Mouse (Mus musculus) hindlimb bud, embryonic 11.5 days (tissue): ENCODE data around the gene Gm20721.
"Not testable (repeated sequence)": the region's sequence is repeated elsewhere in the genome, so short reads cannot be mapped to it uniquely, and the experiment has no call there.

Experiments used
- DNase-seq: peaks from one replicate; pipeline ENCODE4 v3.0.0-alpha.2; 2012; ENCODE audit warnings: low read depth, low spot score; ENCODE audit errors: extremely low spot score

Gene Gm20721

DNA sequence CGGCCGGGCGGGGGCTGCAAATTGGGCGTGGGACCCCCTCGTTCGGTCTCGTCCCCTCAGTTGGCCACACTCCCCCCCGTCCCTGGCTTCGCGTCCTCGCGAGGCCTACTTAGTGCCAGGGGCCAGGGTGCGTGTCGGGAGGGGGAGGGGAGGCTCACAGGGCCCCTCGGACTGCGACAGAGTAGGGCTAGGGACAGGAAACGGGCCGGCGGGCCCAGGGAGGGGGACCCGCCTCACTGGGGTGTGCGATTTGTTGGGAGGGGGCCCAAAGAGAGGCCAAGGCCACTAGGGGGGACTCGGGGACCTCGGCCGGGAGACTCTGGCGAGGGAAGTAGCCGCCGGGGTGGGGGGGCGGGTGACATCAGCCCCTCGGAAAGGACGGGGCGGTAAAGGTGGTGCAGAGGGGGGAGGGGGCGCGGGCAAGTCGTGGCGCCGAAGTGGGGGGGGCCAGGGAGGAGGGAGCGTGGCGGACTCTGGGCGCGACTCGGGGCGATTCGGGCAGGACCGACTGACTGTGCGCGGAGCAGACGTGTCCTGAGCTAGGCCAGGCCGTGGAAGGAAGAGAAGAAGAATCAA, 15.8 kb downstream of the Gm20721 start:
- DNase-seq, result no peak

DNA sequence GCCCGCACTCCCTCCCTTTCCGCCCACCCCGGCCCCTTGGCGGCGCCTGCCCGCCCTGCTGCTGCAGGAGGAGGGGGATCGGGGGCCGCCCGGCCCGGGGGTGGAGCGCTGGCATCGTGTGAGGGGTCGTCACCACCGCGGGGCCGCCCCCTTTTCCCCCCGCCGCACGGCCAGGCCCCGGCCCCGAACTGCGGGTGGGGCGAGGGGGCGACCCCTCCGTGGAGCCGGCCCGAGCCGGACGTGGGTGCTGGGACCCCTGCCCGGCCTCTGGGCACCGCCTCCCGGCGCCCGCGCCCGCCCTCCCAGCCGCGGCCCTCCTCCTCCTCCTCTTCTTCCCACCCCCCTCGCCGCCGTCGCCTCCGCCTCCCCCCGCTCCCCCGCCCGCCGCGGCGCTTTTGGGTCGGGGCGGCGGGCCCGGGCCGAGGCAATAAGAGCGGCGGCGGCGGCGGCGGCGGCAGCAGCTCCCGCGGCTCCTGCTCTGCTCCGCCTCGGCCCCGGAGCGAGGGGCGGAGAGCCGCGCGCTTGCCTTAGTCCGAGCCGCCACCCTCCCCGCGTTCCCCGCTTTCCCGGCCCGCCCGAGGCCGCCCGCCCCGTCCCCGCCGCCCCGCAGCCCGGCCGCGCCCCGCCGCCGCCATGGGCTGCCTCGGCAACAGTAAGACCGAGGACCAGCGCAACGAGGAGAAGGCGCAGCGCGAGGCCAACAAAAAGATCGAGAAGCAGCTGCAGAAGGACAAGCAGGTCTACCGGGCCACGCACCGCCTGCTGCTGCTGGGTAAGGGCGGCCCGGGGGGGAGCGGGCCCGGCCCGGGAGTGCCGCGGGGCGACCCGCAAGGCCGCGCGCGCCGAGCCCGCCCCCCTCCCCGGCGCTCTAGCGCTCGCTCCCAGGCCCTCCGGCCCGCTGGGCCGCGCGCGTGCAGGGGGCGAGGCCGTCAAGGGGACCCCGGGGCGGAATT, 16.6 kb downstream of the Gm20721 start:
- DNase-seq, result no peak

DNA sequence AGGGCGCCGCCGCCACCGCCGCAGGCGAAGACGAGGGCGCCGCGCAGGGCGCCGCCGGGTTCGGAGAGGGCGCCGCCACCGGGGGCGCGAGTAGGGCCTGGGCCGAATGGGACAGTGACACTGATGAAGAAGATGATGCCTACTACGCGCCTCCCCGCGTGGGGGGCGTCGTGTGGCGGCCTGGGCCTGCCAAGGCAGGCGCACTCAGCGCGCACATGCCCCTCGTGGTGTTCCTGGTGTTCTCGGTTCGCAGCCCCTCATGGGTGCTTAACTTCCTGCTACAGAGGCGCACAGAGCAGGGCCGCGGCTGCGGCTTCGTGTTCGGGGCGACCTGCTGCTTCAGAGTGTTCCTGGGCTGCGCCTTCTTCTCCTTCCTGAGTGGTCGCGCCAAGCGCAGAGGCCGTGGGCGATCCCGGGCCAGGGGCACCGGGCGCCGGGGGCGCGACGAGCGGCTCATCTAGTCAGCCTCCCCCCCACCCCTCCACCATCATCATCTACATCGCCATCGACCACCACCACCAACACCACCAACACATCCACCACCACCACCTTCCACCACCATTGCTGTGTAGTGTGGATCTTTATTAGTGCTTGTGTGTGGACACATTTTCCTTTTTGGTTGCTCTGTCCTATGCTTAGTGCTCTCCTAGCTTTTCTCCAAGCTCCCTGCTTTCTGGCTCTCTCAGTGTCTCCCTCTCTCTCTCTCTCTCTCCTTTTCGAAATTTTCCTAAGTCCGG, 17.4 kb downstream of the Gm20721 start:
- DNase-seq, result no peak

DNA sequence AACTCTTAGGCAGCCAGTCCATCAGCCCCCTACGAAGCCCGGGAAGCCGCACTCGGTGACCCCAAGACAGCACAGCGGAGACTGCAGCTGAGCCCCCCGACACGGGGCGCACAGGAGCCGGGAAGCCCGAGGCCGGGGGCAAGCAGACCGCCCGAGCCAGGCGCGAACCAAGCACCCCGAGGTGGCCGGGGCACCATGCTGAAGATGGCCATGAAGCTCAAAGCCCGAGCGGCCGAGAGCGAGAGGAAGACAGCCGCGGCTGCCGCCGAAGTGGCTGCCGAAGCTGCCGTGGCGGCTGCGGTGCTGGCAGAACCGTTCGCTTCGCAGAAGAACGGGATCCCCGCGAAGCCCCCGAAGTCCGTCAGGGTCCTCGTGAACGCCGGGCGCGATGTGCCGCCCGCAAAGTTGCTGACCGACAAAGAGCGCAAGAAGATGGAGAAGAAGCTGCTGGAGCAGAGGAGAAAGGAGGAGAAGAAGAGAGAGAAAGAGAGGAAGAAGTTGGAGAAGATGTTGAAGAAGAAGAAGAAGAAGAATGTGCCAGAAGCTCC, 18.1 kb downstream of the Gm20721 start:
- DNase-seq, result no peak

DNA sequence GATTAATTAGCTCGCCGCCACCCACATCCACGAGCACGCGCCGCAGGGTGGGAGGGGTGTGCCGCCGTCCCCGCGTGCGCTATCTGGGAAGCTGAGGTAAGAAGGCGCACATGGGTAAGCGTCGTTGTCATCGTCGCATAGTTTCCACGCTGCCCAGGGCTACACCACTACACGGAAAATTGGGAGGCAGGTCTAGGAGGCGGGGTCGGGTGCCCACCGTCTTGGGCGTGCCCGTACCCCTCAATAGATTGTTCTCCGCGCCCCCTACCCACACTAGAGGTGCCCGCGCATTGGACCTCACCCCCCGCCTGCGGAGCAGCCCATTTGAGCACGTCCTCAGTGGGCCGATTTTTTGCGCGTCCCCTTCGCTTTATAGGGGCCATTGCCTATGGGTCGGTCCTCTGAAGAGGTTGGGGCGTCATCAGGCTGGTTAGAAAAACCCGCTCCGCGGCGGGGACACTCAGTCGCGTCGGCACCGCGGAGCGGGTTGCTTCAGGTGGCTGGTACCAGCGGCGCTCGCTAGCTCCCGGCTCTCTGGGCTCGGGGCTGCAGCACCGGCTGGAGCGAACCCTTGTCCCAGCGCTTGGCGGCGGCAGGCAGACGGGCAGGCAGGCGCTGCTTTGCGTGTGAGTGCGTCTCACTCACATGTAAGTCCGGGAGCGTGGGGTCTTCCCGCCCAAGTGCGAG, 19.1 kb downstream of the Gm20721 start:
- no peak for DNase-seq

DNA sequence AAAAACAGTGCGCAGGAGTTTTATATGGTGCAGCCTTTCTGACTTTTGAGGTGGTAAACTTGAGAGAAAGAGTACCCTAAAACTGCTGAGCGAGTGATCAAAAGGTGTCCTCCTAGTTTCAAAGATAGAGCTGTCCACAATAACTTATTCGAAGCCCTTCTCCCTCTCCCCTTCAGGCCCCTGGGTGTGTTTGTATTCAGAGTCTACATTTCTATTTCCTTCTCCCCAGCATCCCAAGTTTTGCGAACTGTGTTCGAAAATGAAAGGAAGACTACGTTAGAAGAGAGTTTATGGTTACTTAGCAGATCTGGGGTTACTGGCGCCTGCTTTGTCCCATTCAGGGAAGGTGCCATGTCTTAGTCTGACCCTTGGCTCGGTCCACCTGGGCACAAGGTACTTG, 20.0 kb downstream of the Gm20721 start:
- no peak for DNase-seq

DNA sequence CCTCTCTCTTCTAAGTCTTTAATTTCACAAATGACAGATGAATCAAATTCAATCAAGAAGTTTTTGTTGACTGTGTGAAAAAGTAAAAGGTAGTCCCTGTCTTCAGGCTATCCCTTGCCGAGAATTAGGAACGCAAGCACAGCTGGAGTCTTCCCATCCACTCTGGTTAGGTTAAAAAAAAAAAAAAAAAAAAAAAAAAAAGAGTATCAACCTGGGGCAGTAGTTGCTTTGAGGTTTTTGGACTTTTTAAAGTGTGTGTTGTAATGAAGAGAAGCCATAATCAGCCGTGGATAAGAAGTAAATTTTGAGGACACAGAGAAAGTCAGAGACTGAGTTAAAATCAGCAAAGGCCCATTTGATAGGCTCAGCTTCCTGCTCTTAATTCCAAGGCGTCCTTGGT, 20.5 kb downstream of the Gm20721 start:
- no peak for DNase-seq

DNA sequence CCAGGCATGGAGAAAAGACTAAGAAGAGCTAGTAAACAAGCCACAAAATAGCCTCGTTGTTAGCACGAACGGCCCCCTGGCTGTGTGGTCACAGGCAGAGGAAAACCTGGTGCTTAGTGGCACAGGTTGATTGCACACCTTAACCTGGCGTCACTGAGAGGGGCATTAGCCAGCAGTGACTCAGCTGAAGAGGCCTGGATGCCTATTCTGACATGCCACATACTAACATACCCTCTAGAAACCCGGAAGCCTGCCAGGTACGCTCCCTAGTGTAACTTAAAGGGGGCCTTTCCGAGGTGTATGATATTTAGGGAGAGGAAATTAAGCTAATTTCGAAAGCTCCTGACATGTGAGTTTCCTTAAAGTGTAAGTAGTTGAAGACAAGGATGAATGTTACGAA, 29.9 kb downstream of the Gm20721 start:
- no peak for DNase-seq

DNA sequence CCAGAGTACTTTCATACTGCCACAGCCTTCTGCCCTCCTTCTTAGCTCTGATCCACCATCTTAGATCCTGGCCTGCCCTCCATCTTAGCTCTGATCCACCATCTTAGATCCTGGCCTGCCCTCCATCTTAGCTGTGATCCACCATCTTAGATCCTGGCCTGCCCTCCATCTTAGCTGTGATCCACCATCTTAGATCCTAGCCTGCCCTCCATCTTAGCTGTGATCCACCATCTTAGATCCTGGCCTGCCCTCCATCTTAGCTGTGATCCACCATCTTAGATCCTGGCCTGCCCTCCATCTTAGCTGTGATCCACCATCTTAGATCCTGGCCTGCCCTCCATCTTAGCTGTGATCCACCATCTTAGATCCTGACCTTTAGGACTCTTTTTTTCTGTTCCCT, 31.1 kb downstream of the Gm20721 start:
- not testable (repeated sequence) for DNase-seq

DNA sequence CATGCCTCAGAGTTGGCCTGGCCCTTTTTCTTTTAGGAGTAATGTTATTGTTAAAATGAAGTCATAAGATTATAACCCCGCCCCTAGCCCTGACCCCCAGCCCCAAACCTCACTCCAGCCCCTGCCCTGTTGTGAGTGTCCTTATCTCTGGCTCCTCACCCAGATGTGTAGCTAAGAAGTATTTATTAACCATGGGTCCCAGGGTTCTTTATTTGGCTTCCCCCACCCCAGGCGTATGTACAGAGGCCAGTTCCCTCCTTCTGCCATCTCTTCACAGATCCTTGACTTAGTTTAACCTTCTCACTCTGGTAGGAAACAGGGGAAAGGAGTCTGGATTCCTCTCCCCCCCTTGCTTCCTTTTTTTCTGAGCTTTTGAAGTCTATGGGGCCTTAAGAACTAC, 33.9 kb downstream of the Gm20721 start:
- DNase-seq, result no peak

DNA sequence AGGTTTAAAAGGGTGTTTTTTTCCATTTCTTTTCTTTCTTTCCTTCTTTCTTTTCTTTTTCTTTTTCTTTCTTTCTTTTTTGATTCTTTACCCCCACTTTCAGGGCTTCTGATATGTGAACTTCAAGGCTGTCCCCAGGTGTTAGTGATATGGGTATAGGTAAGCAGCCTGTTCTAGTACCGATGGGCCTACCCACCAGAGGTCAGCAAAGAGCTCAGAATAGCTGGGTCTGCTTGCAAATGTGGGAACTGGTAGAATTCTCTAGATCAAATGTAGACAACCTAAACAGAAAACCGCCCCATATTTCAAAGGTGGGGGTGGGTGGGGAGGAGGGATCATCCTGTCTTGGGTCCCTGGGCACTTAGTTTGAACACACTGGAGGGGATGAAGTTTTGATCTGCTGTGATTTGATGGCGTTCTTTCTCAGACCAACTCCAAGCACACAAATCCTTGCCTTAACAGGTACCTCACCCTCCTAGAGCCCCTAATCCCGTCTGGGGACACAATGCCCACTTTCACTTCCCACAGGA, 34.3 kb downstream of the Gm20721 start:
- no peak for DNase-seq

DNA sequence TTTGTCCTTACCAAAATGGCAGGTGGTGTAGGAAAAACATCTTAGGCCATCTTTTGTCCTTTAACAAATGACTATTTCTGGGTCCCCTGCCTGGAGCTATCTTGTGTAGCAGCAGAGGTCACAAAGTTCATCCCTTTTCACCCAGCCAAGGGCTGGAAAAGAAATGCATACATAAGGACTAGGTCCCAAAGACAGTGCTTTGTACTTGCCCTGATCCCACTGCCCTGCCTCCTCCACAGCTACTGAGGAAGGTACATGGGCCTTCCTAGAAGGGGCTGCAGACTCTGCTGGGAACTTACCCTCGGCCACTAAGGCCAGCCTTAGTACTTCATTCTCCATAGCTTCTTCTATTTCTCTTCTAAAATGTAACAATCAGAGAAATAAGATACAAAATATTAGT, 34.9 kb downstream of the Gm20721 start:
- no peak for DNase-seq

DNA sequence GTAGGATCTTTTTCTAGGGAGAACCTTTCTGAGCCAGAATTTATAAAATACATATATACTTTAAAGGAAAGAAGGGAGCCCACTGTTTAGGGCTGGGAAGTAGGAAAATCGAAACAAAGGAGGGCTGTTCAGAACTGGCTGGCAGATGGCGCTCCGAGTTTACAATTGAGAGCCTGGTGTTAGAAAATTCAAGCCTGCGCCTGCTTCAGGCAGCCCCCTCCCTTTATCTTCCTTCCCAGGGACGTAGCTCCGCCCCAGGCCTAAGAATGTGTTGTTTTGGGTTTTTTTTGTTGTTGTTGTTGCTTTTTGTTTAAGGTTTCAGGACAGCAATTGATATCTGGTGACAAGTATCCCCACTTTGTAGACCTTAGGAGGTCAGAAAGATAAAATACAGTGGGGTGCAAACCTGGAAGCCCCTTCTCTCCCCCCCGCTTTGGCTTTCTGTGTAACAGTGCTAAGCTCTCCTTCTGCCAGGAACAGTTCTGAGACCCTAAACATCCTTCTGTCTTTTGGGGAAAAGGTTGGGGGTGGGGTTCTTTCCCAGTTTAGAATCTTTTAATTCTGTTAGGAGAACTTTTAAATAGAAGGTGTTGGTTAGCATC, 35.5 kb downstream of the Gm20721 start:
- no peak for DNase-seq

DNA sequence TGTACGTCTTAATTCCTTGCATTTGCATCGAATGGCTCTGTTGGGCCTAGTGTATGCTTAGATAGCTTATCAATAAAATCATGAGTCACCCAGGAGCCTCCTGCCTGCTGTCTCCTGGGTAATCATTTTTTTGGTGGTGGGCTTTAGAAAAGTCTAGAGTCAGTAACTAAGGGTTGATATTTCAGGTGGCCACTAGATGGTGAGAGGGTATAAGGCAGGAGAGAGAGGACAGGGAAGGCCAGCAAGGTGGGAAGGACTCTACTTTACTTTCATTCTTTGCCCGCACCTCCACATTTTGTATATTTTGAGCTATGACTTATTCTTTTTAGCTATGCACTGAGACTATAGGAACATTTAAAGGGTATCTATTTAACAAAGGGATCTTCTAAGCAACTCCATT, 38.6 kb downstream of the Gm20721 start:
- no peak for DNase-seq

DNA sequence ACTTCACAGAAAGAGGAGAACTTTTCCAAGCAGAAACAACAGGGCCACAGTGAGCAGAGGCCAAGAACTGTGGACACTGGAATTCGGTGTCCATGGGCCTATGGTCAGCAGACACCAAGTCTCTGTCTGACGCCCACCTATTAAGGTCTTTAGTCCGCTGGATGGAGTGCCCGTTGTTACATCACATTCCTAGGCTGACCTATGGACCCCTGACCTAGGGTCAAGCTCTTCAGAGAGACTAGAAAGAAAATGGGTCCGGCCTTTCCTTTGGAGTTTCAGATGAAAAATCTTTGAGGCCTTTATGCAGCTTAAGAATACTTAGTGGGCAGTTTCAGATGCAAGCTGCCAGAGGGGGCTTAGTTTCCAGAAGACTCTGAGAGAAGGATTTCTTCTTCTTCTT, 40.9 kb downstream of the Gm20721 start:
- DNase-seq, result no peak

DNA sequence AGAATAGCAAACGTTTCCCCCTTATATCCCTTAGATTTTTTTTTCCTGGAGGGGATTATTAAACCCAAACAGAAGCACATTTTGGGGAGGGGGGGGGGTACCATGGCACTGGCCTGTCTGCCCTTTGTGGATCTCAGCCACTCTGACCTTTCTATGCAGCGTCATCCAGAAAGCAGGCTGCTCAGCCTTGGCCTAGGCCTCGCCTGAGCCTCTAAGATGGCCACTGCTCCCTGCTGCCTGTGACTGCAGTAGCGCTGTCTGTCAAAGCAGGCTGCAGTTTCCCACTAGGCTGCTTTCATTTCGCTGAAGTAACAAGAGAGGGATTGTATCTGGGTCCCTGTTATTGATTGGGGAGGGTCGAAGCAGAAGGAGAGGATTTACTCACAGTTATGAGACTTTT, 44.0 kb downstream of the Gm20721 start:
- DNase-seq, result no peak

DNA sequence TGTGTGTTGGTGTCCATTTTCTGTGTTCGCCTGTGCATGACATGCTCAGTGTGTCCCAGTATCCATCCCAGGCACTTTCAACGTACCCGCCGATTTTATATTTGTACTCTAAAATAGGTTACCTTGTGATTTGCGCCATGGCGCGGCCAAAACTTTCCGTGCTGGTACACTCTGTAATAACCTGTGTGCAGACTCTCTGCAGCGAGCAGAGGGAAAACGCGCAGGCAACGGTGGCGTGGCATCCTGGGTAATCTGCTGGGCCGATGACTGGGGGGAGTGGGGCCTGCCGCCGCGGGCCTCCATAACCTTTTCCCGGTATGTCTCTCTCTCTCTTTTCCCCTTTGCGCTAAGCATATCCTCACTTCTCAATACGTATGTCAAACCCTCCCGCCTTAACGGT, 45.8 kb downstream of the Gm20721 start:
- no peak for DNase-seq

DNA sequence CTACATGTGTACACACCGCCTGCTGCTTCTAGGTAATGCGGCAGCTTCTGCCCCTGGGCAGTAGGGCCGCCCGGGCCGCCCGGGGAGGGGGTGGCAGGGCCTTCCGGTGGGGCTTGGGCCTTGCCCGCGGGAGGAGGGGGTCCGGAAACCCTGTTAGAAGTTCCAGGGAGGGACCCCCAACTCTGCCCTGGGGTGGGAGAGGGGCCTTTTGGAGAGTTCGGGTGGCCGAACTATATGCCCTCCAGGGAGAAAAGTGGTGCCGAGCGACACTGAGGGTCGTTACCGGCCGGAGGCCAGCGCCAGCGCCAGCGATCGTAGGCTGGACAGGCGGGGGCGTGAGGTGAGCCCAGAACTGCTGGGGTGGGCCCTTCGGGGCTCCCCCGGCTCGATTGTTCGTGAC, 46.3 kb downstream of the Gm20721 start:
- DNase-seq, result no peak

DNA sequence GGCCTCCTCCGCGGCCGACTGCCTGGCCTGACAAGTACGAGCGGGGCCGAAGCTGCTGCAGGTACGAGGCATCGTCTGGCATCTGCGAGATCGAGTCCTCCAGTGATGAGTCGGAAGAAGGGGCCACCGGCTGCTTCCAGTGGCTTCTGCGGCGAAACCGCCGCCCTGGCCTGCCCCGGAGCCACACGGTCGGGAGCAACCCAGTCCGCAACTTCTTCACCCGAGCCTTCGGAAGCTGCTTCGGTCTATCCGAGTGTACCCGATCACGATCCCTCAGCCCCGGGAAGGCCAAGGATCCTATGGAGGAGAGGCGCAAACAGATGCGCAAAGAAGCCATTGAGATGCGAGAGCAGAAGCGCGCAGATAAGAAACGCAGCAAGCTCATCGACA, 46.7 kb downstream of the Gm20721 start:
- no peak for DNase-seq

DNA sequence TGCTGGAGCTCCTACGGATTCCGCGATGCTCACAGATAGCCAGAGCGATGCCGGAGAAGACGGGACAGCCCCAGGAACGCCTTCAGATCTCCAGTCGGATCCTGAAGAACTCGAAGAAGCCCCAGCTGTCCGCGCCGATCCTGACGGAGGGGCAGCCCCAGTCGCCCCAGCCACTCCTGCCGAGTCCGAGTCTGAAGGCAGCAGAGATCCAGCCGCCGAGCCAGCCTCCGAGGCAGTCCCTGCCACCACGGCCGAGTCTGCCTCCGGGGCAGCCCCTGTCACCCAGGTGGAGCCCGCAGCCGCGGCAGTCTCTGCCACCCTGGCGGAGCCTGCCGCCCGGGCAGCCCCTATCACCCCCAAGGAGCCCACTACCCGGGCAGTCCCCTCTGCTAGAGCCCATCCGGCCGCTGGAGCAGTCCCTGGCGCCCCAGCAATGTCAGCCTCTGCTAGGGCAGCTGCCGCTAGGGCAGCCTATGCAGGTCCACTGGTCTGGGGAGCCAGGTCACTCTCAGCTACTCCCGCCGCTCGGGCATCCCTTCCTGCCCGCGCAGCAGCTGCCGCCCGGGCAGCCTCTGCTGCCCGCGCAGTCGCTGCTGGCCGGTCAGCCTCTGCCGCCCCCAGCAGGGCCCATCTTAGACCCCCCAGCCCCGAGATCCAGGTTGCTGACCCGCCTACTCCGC, 47.3 kb downstream of the Gm20721 start:
- no peak for DNase-seq
